Mouse (Mus musculus) brain, embryonic 14.5 days (tissue): Measurements from ENCODE around the gene Gm27027.

Source experiments
- CTCF ChIP-seq: fragments of 200-500 bp; IDR thresholded peaks from 2 replicates; pipeline ENCODE4 v1.5.1; 2012; ENCODE audit warnings: inconsistent platforms, mild to moderate bottlenecking, moderate library complexity, borderline replicate concordance; ENCODE audit not compliant: insufficient read depth, insufficient read length; ENCODE audit errors: extremely low read depth
- POLR2A ChIP-seq: fragments of 200-500 bp; IDR thresholded peaks from 2 replicates; pipeline ENCODE4 v1.6.1; 2012; ENCODE audit warnings: mild to moderate bottlenecking, inconsistent platforms, borderline replicate concordance; ENCODE audit not compliant: poor library complexity, insufficient read depth, insufficient read length, severe bottlenecking; ENCODE audit errors: extremely low read depth

DNA sequence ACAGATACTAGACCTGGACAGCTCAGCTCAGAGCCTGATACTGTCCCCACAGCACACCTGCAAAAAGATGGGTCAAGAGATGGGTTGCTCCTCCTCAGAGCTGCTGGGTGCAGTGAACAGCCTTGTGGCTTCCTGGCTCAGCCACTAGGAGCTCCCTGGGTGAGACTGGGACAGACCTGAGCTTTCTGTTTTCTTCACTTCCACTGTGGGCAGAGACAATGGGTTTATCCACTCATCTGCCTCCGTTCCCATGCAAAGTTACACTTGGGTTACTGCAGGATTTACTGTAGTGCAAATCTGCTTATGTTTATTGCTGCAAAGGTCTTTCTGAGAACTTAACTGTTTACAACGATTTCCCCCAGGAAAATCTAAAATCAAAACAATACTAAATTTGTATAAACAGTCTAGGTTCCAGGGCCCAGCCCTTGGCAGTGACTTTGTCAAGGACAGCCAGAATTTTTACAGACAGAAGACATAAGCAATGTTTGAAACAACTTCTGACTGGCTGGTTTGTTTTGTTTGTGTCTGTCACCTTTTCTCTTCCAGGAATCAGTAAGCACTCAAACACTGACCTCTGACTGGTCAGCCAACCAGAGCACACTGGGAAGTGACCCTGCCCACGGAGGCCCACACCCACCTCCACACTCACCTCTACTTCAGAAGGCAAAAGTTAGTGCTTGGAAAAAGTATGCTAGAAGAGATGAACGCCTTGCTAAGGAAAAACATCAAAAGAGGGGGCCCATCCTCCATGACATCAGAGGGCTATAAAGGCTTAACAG, 13.5 kb downstream of the Gm27027 start:
- TF ChIP-seq CTCF (no peak), POLR2A (no peak)
